In genomic region chr2:35869165-35869564, GRCm38 (mm10) we compare ENCODE assay signal across 27 mouse cellular contexts.
DNase-seq lines count a peak whose midpoint lies in the region; ATAC-seq and TF ChIP-seq lines count a peak whose summit lies in the region.
"Had no signal": no experiment of that assay in that cellular context is flagged by ENCODE, and none has a peak within 500 bp of the region (broad histone marks: within the 10 kb centered on the region; RNA-seq: fewer than 3 reads in every experiment).

No protein-coding gene starts in this region.

- peak; percentile 73 for ATAC-seq in forebrain, postnatal 0 days
- no peak; the same call in 1 of the 2 replicates for ATAC-seq in forebrain, embryonic 14.5 days
- peak; percentile 40 for ATAC-seq in hindbrain, embryonic 16.5 days
- ATAC-seq in hindbrain, embryonic 11.5 days (ENCODE audit: low FRiP score): no peak
- ATAC-seq in midbrain, embryonic 15.5 days (replicated peaks): peak; percentile 29; the same call in 1 of the 2 replicates
- no peak for ATAC-seq in midbrain, embryonic 16.5 days
- ATAC-seq in neural tube, embryonic 14.5 days (ENCODE audit: low read depth): peak; percentile 54
- ATAC-seq: intestine, embryonic 15.5 days; liver, embryonic 12.5 days had no signal

- no peaks in the 10 kb centered on the region for H3K9me3 ChIP-seq in forebrain, postnatal 0 days (ENCODE audit: low read length)
- H3K9me3 ChIP-seq in forebrain, embryonic 14.5 days (replicated peaks; ENCODE audit: control insufficient read depth, low read length): no peaks in the 10 kb centered on the region
- no peaks in the 10 kb centered on the region for H3K9me3 ChIP-seq in hindbrain, embryonic 16.5 days (ENCODE audit: control insufficient read depth, low read length)
- H3K9me3 ChIP-seq in hindbrain, embryonic 11.5 days (ENCODE audit: control insufficient read depth, low read length): no peaks in the 10 kb centered on the region
- H3K9me3 ChIP-seq in midbrain, embryonic 15.5 days: no peaks in the 10 kb centered on the region
- H3K9me3 ChIP-seq in midbrain, embryonic 16.5 days (replicated peaks; ENCODE audit: control insufficient read depth, low read length, poor library complexity, severe bottlenecking): no peaks in the 10 kb centered on the region
- H3K9me3 ChIP-seq in neural tube, embryonic 14.5 days (ENCODE audit: control insufficient read depth, low read length): no peaks in the 10 kb centered on the region
- H3K9me3 ChIP-seq: embryonic facial prominence, embryonic 13.5 days; hindbrain, embryonic 12.5 days; intestine, embryonic 15.5 days; limb, embryonic 12.5 days; liver, embryonic 12.5 days; midbrain, embryonic 12.5 days had no signal

- peaks cover 3% of the 10 kb centered on the region for H3K4me1 ChIP-seq in forebrain, postnatal 0 days (ENCODE audit: insufficient read depth)
- peaks cover 11% of the 10 kb centered on the region for H3K4me1 ChIP-seq in forebrain, embryonic 14.5 days (ENCODE audit: control insufficient read depth, insufficient read depth, low read length)
- H3K4me1 ChIP-seq in hindbrain, embryonic 16.5 days (ENCODE audit: control insufficient read depth, insufficient read depth, low read depth, low read length): peaks cover 3% of the 10 kb centered on the region
- no peaks in the 10 kb centered on the region for H3K4me1 ChIP-seq in hindbrain, embryonic 11.5 days (replicated peaks; ENCODE audit: control insufficient read depth, insufficient read depth, low read length)
- peaks cover 22% of the 10 kb centered on the region for H3K4me1 ChIP-seq in midbrain, embryonic 15.5 days
- peaks cover 22% of the 10 kb centered on the region for H3K4me1 ChIP-seq in midbrain, embryonic 16.5 days (ENCODE audit: control insufficient read depth, insufficient read depth, low read length)
- H3K4me1 ChIP-seq in neural tube, embryonic 14.5 days (ENCODE audit: control insufficient read depth, insufficient read depth, low read length): peaks cover 4% of the 10 kb centered on the region; the same call in 1 of the 2 replicates
- H3K4me1 ChIP-seq: heart, embryonic 12.5 days; intestine, embryonic 15.5 days; liver, embryonic 12.5 days had no signal

- no peak overlapping the region for H3K4me3 ChIP-seq in forebrain, postnatal 0 days (ENCODE audit: low read depth, low read length)
- no peak overlapping the region for H3K4me3 ChIP-seq in forebrain, embryonic 14.5 days (ENCODE audit: low read depth, low read length)
- no peak overlapping the region for H3K4me3 ChIP-seq in hindbrain, embryonic 16.5 days (ENCODE audit: low read length)
- no peak overlapping the region for H3K4me3 ChIP-seq in hindbrain, embryonic 11.5 days (ENCODE audit: low read depth, low read length)
- no peak overlapping the region for H3K4me3 ChIP-seq in midbrain, embryonic 15.5 days
- no peak overlapping the region for H3K4me3 ChIP-seq in midbrain, embryonic 16.5 days (ENCODE audit: low read depth, low read length)
- H3K4me3 ChIP-seq in neural tube, embryonic 14.5 days (ENCODE audit: low read depth, low read length): no peak overlapping the region
- H3K4me3 ChIP-seq: embryonic facial prominence, embryonic 13.5 days; erythroblast, embryonic 14.5 days; heart, embryonic 12.5 days; hindbrain, embryonic 12.5 days; intestine, embryonic 15.5 days; limb, embryonic 12.5 days; liver, embryonic 12.5 days; midbrain, embryonic 12.5 days had no signal

- no peaks in the 10 kb centered on the region for H3K36me3 ChIP-seq in forebrain, postnatal 0 days (ENCODE audit: insufficient read depth)
- H3K36me3 ChIP-seq in forebrain, embryonic 14.5 days (ENCODE audit: control insufficient read depth, insufficient read depth, low read length): no peaks in the 10 kb centered on the region
- H3K36me3 ChIP-seq in hindbrain, embryonic 16.5 days (ENCODE audit: control insufficient read depth, insufficient read depth, low read length): no peaks in the 10 kb centered on the region
- no peaks in the 10 kb centered on the region for H3K36me3 ChIP-seq in hindbrain, embryonic 11.5 days (ENCODE audit: control insufficient read depth, insufficient read depth, low read length)
- no peaks in the 10 kb centered on the region for H3K36me3 ChIP-seq in midbrain, embryonic 15.5 days (replicated peaks)
- H3K36me3 ChIP-seq in midbrain, embryonic 16.5 days (ENCODE audit: control insufficient read depth, insufficient read depth, low read length): no peaks in the 10 kb centered on the region
- H3K36me3 ChIP-seq in neural tube, embryonic 14.5 days (ENCODE audit: control insufficient read depth, insufficient read depth, low read length): no peaks in the 10 kb centered on the region
- H3K36me3 ChIP-seq: embryonic facial prominence, embryonic 13.5 days; heart, embryonic 12.5 days; hindbrain, embryonic 12.5 days; intestine, embryonic 15.5 days; limb, embryonic 12.5 days; liver, embryonic 12.5 days; midbrain, embryonic 12.5 days had no signal

- peak; percentile 26; the same call in 1 of the 2 replicates for TF ChIP-seq CTCF in forebrain, postnatal 0 days (IDR thresholded peaks at IDR 0.05; ENCODE audit: low read depth)

- H3K27me3 ChIP-seq in forebrain, postnatal 0 days (ENCODE audit: insufficient read depth, low read length): no peaks in the 10 kb centered on the region
- H3K27me3 ChIP-seq in forebrain, embryonic 14.5 days (replicated peaks; ENCODE audit: control insufficient read depth, insufficient read depth, low read length): no peaks in the 10 kb centered on the region
- H3K27me3 ChIP-seq in hindbrain, embryonic 16.5 days (replicated peaks; ENCODE audit: control insufficient read depth, insufficient read depth, low read length): no peaks in the 10 kb centered on the region
- no peaks in the 10 kb centered on the region for H3K27me3 ChIP-seq in hindbrain, embryonic 11.5 days (ENCODE audit: control insufficient read depth, insufficient read depth, low read length)
- no peaks in the 10 kb centered on the region for H3K27me3 ChIP-seq in midbrain, embryonic 15.5 days (replicated peaks)
- no peaks in the 10 kb centered on the region for H3K27me3 ChIP-seq in midbrain, embryonic 16.5 days (ENCODE audit: control insufficient read depth, insufficient read depth, low read depth, low read length)
- H3K27me3 ChIP-seq in neural tube, embryonic 14.5 days (ENCODE audit: control insufficient read depth, insufficient read depth, low read length): no peaks in the 10 kb centered on the region
- H3K27me3 ChIP-seq: embryonic facial prominence, embryonic 13.5 days; hindbrain, embryonic 12.5 days; intestine, embryonic 15.5 days; limb, embryonic 12.5 days; midbrain, embryonic 12.5 days had no signal

- 20% methylated on average over 2 of the region's 2 CpGs for WGBS in forebrain, postnatal 0 days
- 38% methylated on average over 2 of the region's 2 CpGs for WGBS in forebrain, embryonic 14.5 days
- WGBS in hindbrain, embryonic 16.5 days: 13% methylated on average over 2 of the region's 2 CpGs
- WGBS in hindbrain, embryonic 11.5 days: 61% methylated on average over 2 of the region's 2 CpGs
- 24% methylated on average over 2 of the region's 2 CpGs for WGBS in midbrain, embryonic 15.5 days
- 32% methylated on average over 2 of the region's 2 CpGs for WGBS in midbrain, embryonic 16.5 days
- 29% methylated on average over 2 of the region's 2 CpGs for WGBS in neural tube, embryonic 14.5 days

- intact Hi-C loops in left cerebral cortex, postnatal 4 days (cut with DNase I): no loop called here

- H3K27ac ChIP-seq in forebrain, postnatal 0 days (ENCODE audit: low read depth, low read length): peak overlapping the region; percentile 4; the same call in 1 of the 2 replicates
- H3K27ac ChIP-seq in forebrain, embryonic 14.5 days (ENCODE audit: low read depth, low read length): no peak overlapping the region
- no peak overlapping the region for H3K27ac ChIP-seq in hindbrain, embryonic 16.5 days (ENCODE audit: low read depth, low read length)
- H3K27ac ChIP-seq in hindbrain, embryonic 11.5 days (ENCODE audit: low read depth, low read length): no peak overlapping the region
- H3K27ac ChIP-seq in midbrain, embryonic 15.5 days: no peak overlapping the region
- no peak overlapping the region for H3K27ac ChIP-seq in midbrain, embryonic 16.5 days (ENCODE audit: low read length)
- H3K27ac ChIP-seq in neural tube, embryonic 14.5 days (ENCODE audit: low read depth, low read length): peak overlapping the region; percentile 29; the same call in 1 of the 2 replicates
- H3K27ac ChIP-seq: embryonic facial prominence, embryonic 13.5 days; hindbrain, embryonic 12.5 days; intestine, embryonic 15.5 days; limb, embryonic 12.5 days; liver, embryonic 12.5 days; midbrain, embryonic 12.5 days had no signal

- no peak overlapping the region for H3K4me2 ChIP-seq in forebrain, postnatal 0 days (ENCODE audit: low read depth)
- no peak overlapping the region for H3K4me2 ChIP-seq in forebrain, embryonic 14.5 days (ENCODE audit: low read length)
- no peak overlapping the region for H3K4me2 ChIP-seq in hindbrain, embryonic 16.5 days (ENCODE audit: low read length)
- no peak overlapping the region for H3K4me2 ChIP-seq in hindbrain, embryonic 11.5 days (replicated peaks; ENCODE audit: low read depth, low read length)
- H3K4me2 ChIP-seq in midbrain, embryonic 15.5 days: no peak overlapping the region
- no peak overlapping the region for H3K4me2 ChIP-seq in midbrain, embryonic 16.5 days (ENCODE audit: low read length)
- H3K4me2 ChIP-seq in neural tube, embryonic 14.5 days (ENCODE audit: low read depth, low read length): no peak overlapping the region
- H3K4me2 ChIP-seq: embryonic facial prominence, embryonic 13.5 days; heart, embryonic 12.5 days; hindbrain, embryonic 12.5 days; intestine, embryonic 15.5 days; limb, embryonic 12.5 days; liver, embryonic 12.5 days; midbrain, embryonic 12.5 days had no signal

- peak; percentile 75 for DNase-seq in forebrain, postnatal 0 days
- no peak for DNase-seq in forebrain, embryonic 14.5 days (ENCODE audit: low spot score)
- DNase-seq in hindbrain, embryonic 11.5 days (ENCODE audit: low spot score): no peak
- DNase-seq in left cerebral cortex, postnatal 4 days: no peak
- DNase-seq: adrenal gland, adult 2 months; B cell, adult 2 months; cerebellum, adult 11-12 months; embryo, embryonic 11 days; heart, postnatal 10 days; kidney, adult 8-10 months; kidney, postnatal 14 days; lung, adult 18-20 months; lung, postnatal 14 days; retina, postnatal 1 day; thymus, postnatal 14 days had no signal

- no peak overlapping the region for H3K9ac ChIP-seq in forebrain, postnatal 0 days
- H3K9ac ChIP-seq in forebrain, embryonic 14.5 days (ENCODE audit: low read length): no peak overlapping the region
- no peak overlapping the region for H3K9ac ChIP-seq in hindbrain, embryonic 16.5 days (ENCODE audit: low read depth, low read length)
- H3K9ac ChIP-seq in hindbrain, embryonic 11.5 days (ENCODE audit: low read depth, low read length): no peak overlapping the region
- no peak overlapping the region for H3K9ac ChIP-seq in midbrain, embryonic 15.5 days
- H3K9ac ChIP-seq in midbrain, embryonic 16.5 days (ENCODE audit: low read depth, low read length): no peak overlapping the region
- H3K9ac ChIP-seq in neural tube, embryonic 14.5 days (replicated peaks; ENCODE audit: low read depth, low read length): no peak overlapping the region
- H3K9ac ChIP-seq: embryonic facial prominence, embryonic 13.5 days; heart, embryonic 12.5 days; hindbrain, embryonic 12.5 days; intestine, embryonic 15.5 days; limb, embryonic 12.5 days; liver, embryonic 12.5 days; midbrain, embryonic 12.5 days had no signal

Comparison
In these comparisons a context has a peak if more than half of its experiments do, and no peak if none do; other contexts are left out.
1. ATAC-seq: peak in forebrain, postnatal 0 days (single experiment), hindbrain, embryonic 16.5 days (single experiment), midbrain, embryonic 15.5 days (single experiment) and neural tube, embryonic 14.5 days (single experiment); none in forebrain, embryonic 14.5 days (single experiment), hindbrain, embryonic 11.5 days (single experiment) and midbrain, embryonic 16.5 days (single experiment).
2. H3K27ac ChIP-seq: peak in forebrain, postnatal 0 days (single experiment) and neural tube, embryonic 14.5 days (single experiment); none in forebrain, embryonic 14.5 days (single experiment), hindbrain, embryonic 16.5 days (single experiment), hindbrain, embryonic 11.5 days (single experiment), midbrain, embryonic 15.5 days (single experiment) and midbrain, embryonic 16.5 days (single experiment).